16 mouse cellular contexts compared by ENCODE assay signal in the genomic region with DNA sequence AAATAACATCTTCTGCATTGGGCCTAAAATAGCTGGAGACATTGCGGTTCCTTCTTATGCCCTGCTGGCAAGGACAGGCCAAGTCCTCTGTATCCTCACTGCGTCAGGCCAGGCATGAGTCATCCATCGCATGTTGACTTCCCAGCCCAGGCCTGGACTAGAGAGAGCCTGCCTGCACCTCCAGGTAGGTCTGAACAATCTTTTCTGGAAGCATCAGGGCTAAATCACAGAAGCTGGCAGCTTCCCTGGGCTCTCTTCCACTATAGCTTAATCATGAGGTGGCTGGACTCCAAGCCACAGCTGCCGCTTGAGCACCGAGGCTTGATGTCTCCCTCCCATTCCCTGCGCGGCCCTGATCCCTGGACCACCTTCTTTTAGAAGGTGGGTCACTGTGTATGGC. TPM values are rescaled to one million over a fixed set of nuclear protein-coding genes. Genes with fewer than 3 reads are reported as not detected.
DNase-seq lines count a peak whose midpoint lies in the region; ATAC-seq and TF ChIP-seq lines count a peak whose summit lies in the region.
"Had no signal": no experiment of that assay in that cellular context is flagged by ENCODE, and none has a peak within 500 bp of the region (broad histone marks: within the 10 kb centered on the region; RNA-seq: fewer than 3 reads in every experiment).

No protein-coding gene starts in this region.

- ATAC-seq in heart, embryonic 11.5 days (replicated peaks; ENCODE audit: insufficient number of reproducible peaks, low FRiP score, low TSS enrichment): no peak
- ATAC-seq: forebrain, embryonic 16.5 days had no signal

- peak; percentile 92 for DNase-seq in heart, adult 11 months
- DNase-seq in testis, postnatal 10 days (ENCODE audit: low spot score): no peak
- DNase-seq in heart, postnatal 25 days (ENCODE audit: low spot score): peak; percentile 12
- no peak for DNase-seq in thymus, postnatal 36 days
- no peak for DNase-seq in layer of hippocampus, postnatal 25 days (ENCODE audit: extremely low spot score in 1 of 2, low spot score in 1 of 2)
- DNase-seq: kidney, postnatal 10 days; liver; midbrain, embryonic 14.5 days; right cerebral cortex, postnatal 4 days had no signal

- H3K4me2 ChIP-seq in heart, embryonic 11.5 days: no peak overlapping the region
- H3K4me2 ChIP-seq: embryonic facial prominence, embryonic 12.5 days; heart, embryonic 13.5 days; lung, embryonic 15.5 days had no signal

- intact Hi-C loops in heart, postnatal 25 days (cut with DNase I): no loop called here

- no peak for TF ChIP-seq POLR2A in testis, adult 2 months (IDR thresholded peaks at IDR 0.05; ENCODE audit: control insufficient read depth, low read depth, low read length)
- no peak for TF ChIP-seq POLR2A in bone marrow macrophage, adult 2 months (IDR thresholded peaks at IDR 0.05; ENCODE audit: borderline replicate concordance, low read depth, low read length)

- no peak overlapping the region for H3K4me3 ChIP-seq in heart, embryonic 11.5 days (ENCODE audit: low read depth, low read length)
- H3K4me3 ChIP-seq in testis, adult 2 months (ENCODE audit: control insufficient read depth, low read depth, low read length): peak overlapping the region; percentile 44
- peak overlapping the region; percentile 7; the same call in 1 of the 2 replicates for H3K4me3 ChIP-seq in bone marrow macrophage, adult 2 months (ENCODE audit: insufficient read depth, low read length)
- H3K4me3 ChIP-seq: embryonic facial prominence, embryonic 12.5 days; heart, embryonic 13.5 days; lung, embryonic 15.5 days had no signal

- H3K27ac ChIP-seq in heart, embryonic 11.5 days (ENCODE audit: low read depth, low read length): no peak overlapping the region
- H3K27ac ChIP-seq in testis, adult 2 months (ENCODE audit: control insufficient read depth, insufficient read depth, low read depth, low read length): no peak overlapping the region
- H3K27ac ChIP-seq in bone marrow macrophage, adult 2 months (ENCODE audit: insufficient read depth, low read depth, low read length): peak overlapping the region; percentile 85
- H3K27ac ChIP-seq: embryonic facial prominence, embryonic 12.5 days; heart, embryonic 13.5 days; lung, embryonic 15.5 days had no signal

- no peaks in the 10 kb centered on the region for H3K9me3 ChIP-seq in heart, embryonic 11.5 days (replicated peaks; ENCODE audit: control insufficient read depth, low read length)
- H3K9me3 ChIP-seq: embryonic facial prominence, embryonic 12.5 days; heart, embryonic 13.5 days; lung, embryonic 15.5 days had no signal

- no peaks in the 10 kb centered on the region for H3K4me1 ChIP-seq in heart, embryonic 11.5 days (ENCODE audit: control insufficient read depth, insufficient read depth, low read length)
- H3K4me1 ChIP-seq in testis, adult 2 months (ENCODE audit: control insufficient read depth, insufficient read depth, low read length): 0 out of 2 replicates have a peak, but pooled peaks cover 2% of the 10 kb centered on the region
- H3K4me1 ChIP-seq in bone marrow macrophage, adult 2 months (ENCODE audit: control insufficient read depth, insufficient read depth, low read length): peaks cover 69% of the 10 kb centered on the region
- H3K4me1 ChIP-seq: heart, embryonic 13.5 days; lung, embryonic 15.5 days had no signal

- no peaks in the 10 kb centered on the region for H3K27me3 ChIP-seq in heart, embryonic 11.5 days (ENCODE audit: control insufficient read depth, insufficient read depth, low read length)
- no peaks in the 10 kb centered on the region for H3K27me3 ChIP-seq in testis, adult 2 months (ENCODE audit: control insufficient read depth, insufficient read depth, low read length)
- H3K27me3 ChIP-seq: embryonic facial prominence, embryonic 12.5 days; heart, embryonic 13.5 days; lung, embryonic 15.5 days had no signal

- H3K36me3 ChIP-seq in heart, embryonic 11.5 days (ENCODE audit: control insufficient read depth, insufficient read depth, low read length): no peaks in the 10 kb centered on the region
- no peaks in the 10 kb centered on the region for H3K36me3 ChIP-seq in testis, adult 2 months (ENCODE audit: control insufficient read depth, insufficient read depth, low read length)
- H3K36me3 ChIP-seq: embryonic facial prominence, embryonic 12.5 days; heart, embryonic 13.5 days; lung, embryonic 15.5 days had no signal

- 79% methylated on average over 7 of the region's 7 CpGs for WGBS in heart, embryonic 11.5 days (ENCODE audit: insufficient replicate concordance)

- no peak overlapping the region for H3K9ac ChIP-seq in heart, embryonic 11.5 days (ENCODE audit: low read depth, low read length)
- H3K9ac ChIP-seq: embryonic facial prominence, embryonic 12.5 days; heart, embryonic 13.5 days; lung, embryonic 15.5 days had no signal

- no peak for TF ChIP-seq CTCF in testis, adult 2 months (IDR thresholded peaks at IDR 0.05; ENCODE audit: control insufficient read depth, insufficient read depth, insufficient replicate concordance, low read depth, low read length)
- no peak for TF ChIP-seq CTCF in bone marrow macrophage, adult 2 months (IDR thresholded peaks at IDR 0.05; ENCODE audit: low read depth, low read length)

RNA-seq across cellular contexts. Expression of a gene that starts 3.3 kb away (rescaled TPM):
- polyA plus RNA-seq in heart, embryonic 11.5 days (2014; fragmentation: Nextera tagmentation; extraction: Ambion mirVana): 1.4 and 1.8 TPM in 2 replicates
- 0.35 TPM in 1 of 2 replicates, not detected in the other for polyA plus RNA-seq in testis, adult 2 months (2012; rRNA removed)
- 110 and 111 TPM in 2 replicates for polyA plus RNA-seq in bone marrow macrophage, adult 2 months (2012; ENCODE audit: insufficient read depth, insufficient read length, missing spikeins)
- total RNA-seq in heart, postnatal 25 days (2021): under 1 TPM; 0.21 to 0.31 TPM
- under 1 TPM; 0.44 to 0.75 TPM for total RNA-seq in layer of hippocampus, postnatal 25 days (2021)

RNA-seq across cellular contexts. Expression of a gene that starts 18.1 kb away (rescaled TPM):
- 32.8 and 35.7 TPM in 2 replicates for polyA plus RNA-seq in heart, embryonic 11.5 days (2014; fragmentation: Nextera tagmentation; extraction: Ambion mirVana)
- 38.6 and 41.4 TPM in 2 replicates for polyA plus RNA-seq in testis, adult 2 months (2012; rRNA removed)
- 110 and 119 TPM in 2 replicates for polyA plus RNA-seq in bone marrow macrophage, adult 2 months (2012; ENCODE audit: insufficient read depth, insufficient read length, missing spikeins)
- 100 to 1,000 TPM; 107 to 112 TPM for total RNA-seq in heart, postnatal 25 days (2021)
- 100 to 1,000 TPM; 149 to 151 TPM for total RNA-seq in layer of hippocampus, postnatal 25 days (2021)

Comparison
In these comparisons a context has a peak if more than half of its experiments do, and no peak if none do; other contexts are left out.
1. DNase-seq: peak in heart, adult 11 months (single experiment) and heart, postnatal 25 days (single experiment); none in testis, postnatal 10 days (single experiment), thymus, postnatal 36 days (0 of 2) and layer of hippocampus, postnatal 25 days (0 of 2).
2. RNA of a gene that starts 3.3 kb away (polyA plus RNA-seq): 110 to 111 TPM in bone marrow macrophage, adult 2 months; 1.4 to 1.8 TPM in heart, embryonic 11.5 days and 0.35 TPM in testis, adult 2 months; every median in the first group is over 10 times any median in the second.